Mouse (Mus musculus): Measurements from ENCODE around the gene Myof.

GRCm38 (mm10) chr19:37873499-37873898 is 169.9 kb downstream of the Myof start:
- TF ChIP-seq POLR2A (IDR thresholded peaks at IDR 0.05; ENCODE audit: extremely low read depth, insufficient read depth, low read length) (no peak), CTCF (IDR thresholded peaks at IDR 0.05; ENCODE audit: low read depth, low read length) (no peak)

Measured in liver, adult 2 months (tissue).